8 mouse cellular contexts compared by ENCODE assay signal in the genomic region with DNA sequence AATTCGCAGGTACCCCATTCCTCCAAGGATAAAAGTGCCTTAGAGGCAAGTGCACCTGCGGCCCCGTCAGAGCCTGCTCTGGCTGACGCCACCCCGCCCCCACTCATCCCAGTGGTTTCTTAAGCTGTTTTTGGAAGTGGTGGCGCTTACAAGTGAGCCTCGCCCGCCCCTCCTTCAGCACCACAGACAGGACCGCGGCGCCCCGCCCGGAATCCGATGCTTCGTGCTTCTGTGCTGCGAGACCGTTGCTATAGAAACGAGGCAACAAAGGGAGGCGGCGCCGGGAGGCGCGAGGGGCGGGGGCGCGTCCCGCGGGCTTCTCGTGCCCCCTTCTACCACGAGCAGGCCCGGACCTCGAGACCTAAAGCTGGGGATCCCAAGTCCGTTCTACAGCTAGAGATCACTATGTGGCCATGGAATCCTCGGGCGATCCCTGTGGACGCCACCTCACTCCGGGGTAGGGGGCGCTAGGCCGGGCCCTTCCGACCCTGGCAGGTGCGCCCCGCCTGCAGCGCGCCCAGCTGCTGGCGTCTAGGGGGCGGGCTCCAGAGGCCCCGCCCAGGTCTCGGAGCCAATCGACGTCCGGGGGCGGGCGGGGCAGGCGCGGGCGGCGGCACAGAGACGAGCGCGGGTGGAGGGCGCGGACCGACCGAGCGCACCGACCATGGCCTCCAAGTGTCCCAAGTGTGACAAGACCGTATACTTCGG. TPM values are rescaled to one million over a fixed set of nuclear protein-coding genes. Genes with fewer than 3 reads are reported as not detected.
DNase-seq lines count a peak whose midpoint lies in the region; ATAC-seq lines count a peak whose summit lies in the region.

TSS of gene Crip2 (plus strand) at position 329 of the 708 bp plus-strand sequence.

- under 1% methylated on average over 51 of the region's 68 CpGs for WGBS in hindbrain, embryonic 11.5 days
- 0% methylated on average over 59 of the region's 68 CpGs for WGBS in lung, embryonic 16.5 days

- H3K9me3 ChIP-seq in hindbrain, embryonic 11.5 days (ENCODE audit: control insufficient read depth, low read length), result no peaks in the 10 kb centered on the region
- H3K9me3 ChIP-seq in lung, embryonic 16.5 days (ENCODE audit: control insufficient read depth, low read length), result no peaks in the 10 kb centered on the region

- H3K4me3 ChIP-seq in hindbrain, embryonic 11.5 days (ENCODE audit: low read depth, low read length), result peak within 1 kb of the TSS; percentile 69
- peak within 1 kb of the TSS; percentile 79 for H3K4me3 ChIP-seq in lung, embryonic 16.5 days (ENCODE audit: low read length)

- peak within 1 kb of the TSS; percentile 75 for H3K9ac ChIP-seq in hindbrain, embryonic 11.5 days (ENCODE audit: low read depth, low read length)
- peak within 1 kb of the TSS; percentile 81 for H3K9ac ChIP-seq in lung, embryonic 16.5 days (ENCODE audit: low read length)

- H3K36me3 ChIP-seq in hindbrain, embryonic 11.5 days (ENCODE audit: control insufficient read depth, insufficient read depth, low read length), result peaks cover 14% of the 10 kb centered on the region
- H3K36me3 ChIP-seq in lung, embryonic 16.5 days (ENCODE audit: control insufficient read depth, insufficient read depth, low read length), result peaks cover 37% of the 10 kb centered on the region

- H3K27ac ChIP-seq in hindbrain, embryonic 11.5 days (ENCODE audit: low read depth, low read length), result peak within 1 kb of the TSS; percentile 73
- peak within 1 kb of the TSS; percentile 98 for H3K27ac ChIP-seq in lung, embryonic 16.5 days (ENCODE audit: low read length)

- H3K4me1 ChIP-seq in hindbrain, embryonic 11.5 days (replicated peaks; ENCODE audit: control insufficient read depth, insufficient read depth, low read length), result peaks cover 26% of the 10 kb centered on the region
- H3K4me1 ChIP-seq in lung, embryonic 16.5 days (replicated peaks; ENCODE audit: control insufficient read depth, insufficient read depth, low read length), result peaks cover 45% of the 10 kb centered on the region

- ATAC-seq in hindbrain, embryonic 11.5 days (ENCODE audit: low FRiP score), result peak; percentile 91
- ATAC-seq in lung, embryonic 16.5 days (ENCODE audit: low read depth), result peak; percentile 80

- no peaks in the 10 kb centered on the region for H3K27me3 ChIP-seq in hindbrain, embryonic 11.5 days (ENCODE audit: control insufficient read depth, insufficient read depth, low read length)
- no peaks in the 10 kb centered on the region for H3K27me3 ChIP-seq in lung, embryonic 16.5 days (ENCODE audit: control insufficient read depth, insufficient read depth, low read depth, low read length)

- DNase-seq in MN1 (ENCODE audit: low spot score), result peak; percentile 90
- peak; percentile 60 for DNase-seq in cerebellum, adult 9-11 months
- peak; percentile 90 to 95 for DNase-seq in frontal cortex, postnatal 10 days (ENCODE audit: low spot score in 2 of 2)
- DNase-seq in hindbrain, embryonic 11.5 days (ENCODE audit: low spot score), result peak; percentile 92
- DNase-seq in layer of hippocampus, adult 9-11 months, result peak; percentile 95
- DNase-seq in retina, postnatal 1 day, result peak; percentile 95
- DNase-seq in thymus, postnatal 4 days, result peak; percentile 94

- peak within 1 kb of the TSS; percentile 78 for H3K4me2 ChIP-seq in hindbrain, embryonic 11.5 days (replicated peaks; ENCODE audit: low read depth, low read length)
- peak within 1 kb of the TSS; percentile 76 for H3K4me2 ChIP-seq in lung, embryonic 16.5 days (ENCODE audit: low read depth, low read length)

RNA-seq across cellular contexts. Expression of gene Crip2, which starts in this region (rescaled TPM):
- 208 TPM in 2 replicates for polyA plus RNA-seq in hindbrain, embryonic 11.5 days (2014; fragmentation: Nextera tagmentation; extraction: Ambion mirVana)
- 550 and 593 TPM in 2 replicates for polyA plus RNA-seq in lung, embryonic 16.5 days (2015; fragmentation: Nextera tagmentation; extraction: Ambion mirVana)

Comparison
In these comparisons a context has a peak if more than half of its experiments do, and no peak if none do; other contexts are left out.
1. Peak in every context shown above with its lines: DNase-seq, ATAC-seq, H3K4me3 ChIP-seq and H3K27ac ChIP-seq.